Mouse (Mus musculus) limb, embryonic 14.5 days (tissue): ENCODE measurements at regions not wholly inside any gene's neighbourhood (a gene's known extent, or its start where the extent isn't known, plus 50 kb on each side); places are given as distances from the start of the nearest gene placed in this dataset.
A peak's percentile ranks its signal among the peaks of the same experiment; 100 is the strongest.

Source experiments
- ATAC-seq: fragments of 200-750 bp; cut with Nextera tagmentation; 2 replicates; pipeline ENCODE4 v1.8.0; 2017; ENCODE audit warnings: low read depth, moderate number of reproducible peaks, moderate TSS enrichment; ENCODE audit not compliant: low FRiP score
- DNase-seq: peaks from one replicate; pipeline ENCODE4 v3.0.0-alpha.2; 2015; ENCODE audit warnings: low spot score
- H3K27ac ChIP-seq: fragments of 300-500 bp; sonication (generic); replicated peaks from 2 replicates; pipeline ENCODE4 v1.5.1; 2014; ENCODE audit warnings: low read depth, mild to moderate bottlenecking, low read length, moderate library complexity, mixed read lengths
- H3K27me3 ChIP-seq: fragments of 300-500 bp; sonication (generic); 2 replicates; pipeline ENCODE4 v1.6.1; 2014; ENCODE audit warnings: low read length, mixed read lengths; ENCODE audit not compliant: control insufficient read depth, insufficient read depth
- H3K36me3 ChIP-seq: fragments of 300-500 bp; sonication (generic); 2 replicates; pipeline ENCODE4 v1.6.1; 2014; ENCODE audit warnings: mild to moderate bottlenecking, low read length, moderate library complexity, mixed read lengths; ENCODE audit not compliant: control insufficient read depth, insufficient read depth
- H3K4me1 ChIP-seq: fragments of 300-500 bp; sonication (generic); 2 replicates; pipeline ENCODE4 v1.6.1; 2014; ENCODE audit warnings: antibody characterized with exemption, low read length, mixed read lengths; ENCODE audit not compliant: control insufficient read depth, insufficient read depth
- H3K4me2 ChIP-seq: fragments of 300-500 bp; sonication (generic); replicated peaks from 2 replicates; pipeline ENCODE4 v1.6.1; 2014; ENCODE audit warnings: low read depth, mild to moderate bottlenecking, low read length, moderate library complexity; ENCODE audit not compliant: severe bottlenecking
- H3K4me3 ChIP-seq: fragments of 300-500 bp; sonication (generic); replicated peaks from 2 replicates; pipeline ENCODE4 v1.5.1; 2014; ENCODE audit warnings: low read length
- H3K9ac ChIP-seq: fragments of 300-500 bp; sonication (generic); 2 replicates; pipeline ENCODE4 v1.6.1; 2014; ENCODE audit warnings: mild to moderate bottlenecking, low read depth, low read length, moderate library complexity; ENCODE audit not compliant: severe bottlenecking
- H3K9me3 ChIP-seq: fragments of 300-500 bp; sonication (generic); 2 replicates; pipeline ENCODE4 v1.6.1; 2016; ENCODE audit warnings: low read length; ENCODE audit not compliant: control insufficient read depth
- POLR2A ChIP-seq: fragments of 200-500 bp; IDR thresholded peaks from 2 replicates; pipeline ENCODE4 v1.8.0; 2012; ENCODE audit warnings: inconsistent platforms, mild to moderate bottlenecking, moderate library complexity, borderline replicate concordance; ENCODE audit not compliant: insufficient read depth, insufficient read length; ENCODE audit errors: extremely low read depth
- WGBS: fragments of 180-500 bp; shearing (Covaris S2); extraction: QIAGEN DNeasy Blood & Tissue Kit; methylation state at CpG from one replicate; pipeline ENCODE4 v1.1.7; 2014; 5-methylcytosine and 5-hydroxymethylcytosine counted together

- Histone ChIP-seq H3K36me3 (no peaks in the 10 kb centered on the region), H3K4me2 (no peak overlapping the region), H3K4me3 (no peak overlapping the region), H3K9ac (no peak overlapping the region), H3K27ac (no peak overlapping the region), H3K4me1 (no peaks in the 10 kb centered on the region), H3K9me3 (no peaks in the 10 kb centered on the region), H3K27me3 (no peaks in the 10 kb centered on the region)
- WGBS: 63% methylated on average over 3 of the region's 3 CpGs
- no peak for TF ChIP-seq POLR2A
- DNase-seq: no peak
- ATAC-seq: no peak
These were observed 111.8 kb downstream of the Nucb2 start for GRCm38 (mm10) chr7:116615984-116616383.

DNA sequence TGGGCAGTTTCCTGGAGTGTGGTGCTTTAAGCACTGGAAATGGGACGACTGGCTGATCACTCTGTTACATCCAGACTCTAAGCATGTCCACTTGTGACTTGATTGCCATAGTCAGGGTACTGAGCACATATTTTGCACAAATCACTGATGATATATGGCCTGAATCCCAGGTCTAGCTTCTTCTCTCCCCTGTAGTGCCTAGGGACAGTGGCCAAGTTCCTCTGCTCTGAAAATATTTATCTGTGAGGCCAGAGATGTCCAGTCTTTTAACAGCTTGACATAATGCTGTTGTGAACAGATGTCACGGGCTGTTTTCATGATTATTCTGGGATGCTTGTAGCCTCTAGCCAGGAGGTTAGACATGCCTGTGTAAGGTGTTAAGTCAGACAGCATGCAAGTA, 115.5 kb downstream of the Nucb2 start:
- no peaks in the 10 kb centered on the region for H3K36me3 ChIP-seq
- H3K27me3 ChIP-seq: no peaks in the 10 kb centered on the region
- no peaks in the 10 kb centered on the region for H3K4me1 ChIP-seq
- 64% methylated on average over 2 of the region's 2 CpGs for WGBS
- no peak for DNase-seq
- H3K4me3 ChIP-seq: no peak overlapping the region
- no peak overlapping the region for H3K4me2 ChIP-seq
- H3K9ac ChIP-seq: no peak overlapping the region
- no peak overlapping the region for H3K27ac ChIP-seq
- no peak for TF ChIP-seq POLR2A
- H3K9me3 ChIP-seq: no peaks in the 10 kb centered on the region
- ATAC-seq: no peak

- H3K27ac ChIP-seq: no peak overlapping the region
- ATAC-seq: no peak
- WGBS: 69% methylated on average over 4 of the region's 4 CpGs
- H3K9ac ChIP-seq: no peak overlapping the region
- H3K4me2 ChIP-seq: no peak overlapping the region
- no peak overlapping the region for H3K4me3 ChIP-seq
- H3K36me3 ChIP-seq: no peaks in the 10 kb centered on the region
- H3K4me1 ChIP-seq: no peaks in the 10 kb centered on the region
- H3K27me3 ChIP-seq: no peaks in the 10 kb centered on the region
- DNase-seq: no peak
- H3K9me3 ChIP-seq: no peaks in the 10 kb centered on the region
- no peak for TF ChIP-seq POLR2A
These were observed 116.2 kb downstream of the Nucb2 start for GRCm38 (mm10) chr7:116620381-116620780.

GRCm38 (mm10) chr7:116633210-116633609, 129.0 kb downstream of the Nucb2 start:
- ATAC-seq: no peak

DNA sequence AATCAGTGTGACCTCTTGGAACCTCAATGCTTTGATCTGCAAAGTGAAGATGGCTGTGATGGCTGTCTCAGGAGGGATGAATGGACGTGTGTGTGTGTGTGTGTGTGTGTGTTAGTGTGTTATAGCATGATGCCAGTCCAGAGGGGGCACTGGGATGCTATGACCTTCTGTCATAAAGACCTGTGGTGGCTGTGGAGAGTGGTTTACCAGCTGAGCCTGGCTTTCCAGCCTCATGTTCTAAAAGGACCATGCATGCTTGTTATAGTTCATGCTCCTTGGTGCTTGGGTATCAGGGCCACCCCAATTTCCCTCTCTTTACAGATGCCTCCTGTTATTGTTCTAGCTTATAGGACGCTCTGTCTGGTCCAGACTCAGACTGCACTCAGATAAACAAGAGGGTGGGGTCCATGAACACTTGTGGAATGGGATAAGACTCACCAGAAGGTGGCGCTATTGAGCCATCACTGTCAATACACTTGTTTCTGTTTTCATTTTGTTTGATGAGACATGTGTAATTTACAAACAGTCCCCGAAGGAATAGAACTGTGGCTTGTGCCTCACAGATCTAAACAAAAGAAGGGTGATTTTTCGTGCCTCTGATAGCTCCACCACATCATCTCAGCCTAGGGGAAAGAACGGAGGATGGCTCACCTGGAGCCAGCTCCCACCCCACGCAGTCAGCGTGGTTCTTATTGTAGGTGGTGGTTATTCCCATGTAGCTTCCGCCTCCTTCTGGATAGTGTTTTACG, 140.9 kb downstream of the Nucb2 start:
- Histone ChIP-seq H3K4me1 (no peaks in the 10 kb centered on the region), H3K36me3 (no peaks in the 10 kb centered on the region), H3K9me3 (no peaks in the 10 kb centered on the region), H3K9ac (no peak overlapping the region), H3K4me3 (no peak overlapping the region), H3K27ac (no peak overlapping the region), H3K27me3 (no peaks in the 10 kb centered on the region), H3K4me2 (no peak overlapping the region)
- no peak for TF ChIP-seq POLR2A
- WGBS: 51% methylated on average over 10 of the region's 10 CpGs
- ATAC-seq (0 out of 2 replicates have a peak, but pooled peaks have one; percentile 34), DNase-seq (peak; percentile 86)

More at GRCm38 (mm10) chr7:116633210-116633609, 129.0 kb downstream of the Nucb2 start:
- Histone ChIP-seq H3K9ac (no peak overlapping the region), H3K27me3 (no peaks in the 10 kb centered on the region), H3K4me2 (no peak overlapping the region), H3K36me3 (no peaks in the 10 kb centered on the region), H3K27ac (no peak overlapping the region), H3K4me3 (no peak overlapping the region), H3K9me3 (no peaks in the 10 kb centered on the region), H3K4me1 (no peaks in the 10 kb centered on the region)
- peak; percentile 35 for DNase-seq
- WGBS: 62% methylated on average over 3 of the region's 3 CpGs
- no peak for TF ChIP-seq POLR2A
